Mouse (Mus musculus): Measurements from ENCODE around the gene Smurf1. TPM values are rescaled to one million over a fixed set of nuclear protein-coding genes. Genes with fewer than 3 reads are reported as not detected.

The Smurf1 gene
- polyA plus RNA-seq, 1 experiment from 2014 or later = 21.3 TPM

- no peak for DNase-seq (ENCODE audit: low spot score)
- H3K27ac ChIP-seq (ENCODE audit: low read depth, low read length) = no peak overlapping the region
- no peaks in the 10 kb centered on the region for H3K27me3 ChIP-seq (ENCODE audit: control insufficient read depth, insufficient read depth, low read length)
- no peak overlapping the region for H3K4me2 ChIP-seq (ENCODE audit: low read depth)
- H3K4me3 ChIP-seq (ENCODE audit: low read depth, low read length) = no peak overlapping the region
- peaks cover 13% of the 10 kb centered on the region for H3K36me3 ChIP-seq (ENCODE audit: control insufficient read depth, insufficient read depth, low read length)
- no peak for ATAC-seq (ENCODE audit: insufficient read depth, low FRiP score, low TSS enrichment)
- no peak overlapping the region for H3K9ac ChIP-seq (ENCODE audit: low read length)
- 89% methylated on average over 14 of the region's 14 CpGs for WGBS
- H3K9me3 ChIP-seq (ENCODE audit: control insufficient read depth, low read length) = no peaks in the 10 kb centered on the region
- H3K4me1 ChIP-seq (ENCODE audit: control insufficient read depth, insufficient read depth, low read length) = no peaks in the 10 kb centered on the region
Measured at GRCm38 (mm10) chr5:144881670-144882399, 83.8 kb downstream of the Smurf1 start.

DNA sequence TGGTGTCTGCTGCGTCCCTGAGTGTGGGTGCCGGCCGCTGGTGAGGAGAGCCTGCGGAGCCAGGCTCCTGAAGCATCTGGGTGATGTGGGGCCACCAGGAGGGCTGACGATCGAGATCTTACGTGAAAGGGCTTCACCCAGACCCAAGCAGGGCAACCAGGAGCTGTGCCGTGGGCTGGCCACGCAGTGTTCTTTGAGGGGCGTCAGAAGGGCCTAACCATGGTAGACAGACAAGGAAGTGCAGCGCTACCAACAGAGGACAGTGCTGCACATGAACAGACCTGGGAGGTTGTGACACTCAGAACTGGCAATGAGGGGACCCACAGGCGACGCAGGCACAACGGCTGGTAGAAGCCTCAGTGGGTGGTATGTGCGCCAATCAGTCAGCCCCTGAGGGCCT, 88.6 kb downstream of the Smurf1 start:
- Histone ChIP-seq H3K27me3 (ENCODE audit: control insufficient read depth, insufficient read depth, low read length) (no peaks in the 10 kb centered on the region), H3K4me3 (ENCODE audit: low read depth, low read length) (no peak overlapping the region)

GRCm38 (mm10) chr5:144875892-144876291, 89.8 kb downstream of the Smurf1 start:
- DNase-seq (ENCODE audit: low spot score) (peak; percentile 73), ATAC-seq (ENCODE audit: insufficient read depth, low FRiP score, low TSS enrichment) (peak; percentile 55; the same call in 1 of the 2 replicates)
- H3K27ac ChIP-seq (ENCODE audit: low read depth, low read length) = no peak overlapping the region
- no peak overlapping the region for H3K9ac ChIP-seq (ENCODE audit: low read length)
- peaks cover 2% of the 10 kb centered on the region; the same call in 1 of the 2 replicates for H3K36me3 ChIP-seq (ENCODE audit: control insufficient read depth, insufficient read depth, low read length)
- no peak overlapping the region for H3K4me2 ChIP-seq (ENCODE audit: low read depth)
- no peaks in the 10 kb centered on the region for H3K27me3 ChIP-seq (ENCODE audit: control insufficient read depth, insufficient read depth, low read length)
- H3K4me3 ChIP-seq (ENCODE audit: low read depth, low read length) = no peak overlapping the region
- no peaks in the 10 kb centered on the region for H3K9me3 ChIP-seq (ENCODE audit: control insufficient read depth, low read length)
- WGBS = 24% methylated on average over 13 of the region's 13 CpGs
- no peaks in the 10 kb centered on the region for H3K4me1 ChIP-seq (ENCODE audit: control insufficient read depth, insufficient read depth, low read length)

More for the DNA sequence above, 88.6 kb downstream of the Smurf1 start:
- H3K4me1 ChIP-seq (ENCODE audit: control insufficient read depth, insufficient read depth, low read length) = no peaks in the 10 kb centered on the region
- no peaks in the 10 kb centered on the region for H3K9me3 ChIP-seq (ENCODE audit: control insufficient read depth, low read length)
- ATAC-seq (ENCODE audit: insufficient read depth, low FRiP score, low TSS enrichment) = no peak
- 92% methylated on average over 15 of the region's 15 CpGs for WGBS
- peaks cover 2% of the 10 kb centered on the region; the same call in 1 of the 2 replicates for H3K36me3 ChIP-seq (ENCODE audit: control insufficient read depth, insufficient read depth, low read length)
- no peak overlapping the region for H3K4me2 ChIP-seq (ENCODE audit: low read depth)
- no peak for DNase-seq (ENCODE audit: low spot score)
- H3K9ac ChIP-seq (ENCODE audit: low read length) = no peak overlapping the region
- no peak overlapping the region for H3K27ac ChIP-seq (ENCODE audit: low read depth, low read length)

- Histone ChIP-seq H3K9me3 (ENCODE audit: control insufficient read depth, low read length) (no peaks in the 10 kb centered on the region), H3K4me3 (ENCODE audit: low read depth, low read length) (no peak overlapping the region), H3K36me3 (ENCODE audit: control insufficient read depth, insufficient read depth, low read length) (peaks cover 2% of the 10 kb centered on the region; the same call in 1 of the 2 replicates), H3K27me3 (ENCODE audit: control insufficient read depth, insufficient read depth, low read length) (no peaks in the 10 kb centered on the region), H3K4me2 (ENCODE audit: low read depth) (no peak overlapping the region), H3K4me1 (ENCODE audit: control insufficient read depth, insufficient read depth, low read length) (no peaks in the 10 kb centered on the region), H3K27ac (ENCODE audit: low read depth, low read length) (no peak overlapping the region), H3K9ac (ENCODE audit: low read length) (no peak overlapping the region)
- 81% methylated on average over 6 of the region's 6 CpGs for WGBS
- peak; percentile 31; the same call in 1 of the 2 replicates for ATAC-seq (ENCODE audit: insufficient read depth, low FRiP score, low TSS enrichment)
- no peak for DNase-seq (ENCODE audit: low spot score)
Measured at GRCm38 (mm10) chr5:144875227-144875626, 90.4 kb downstream of the Smurf1 start.

DNA sequence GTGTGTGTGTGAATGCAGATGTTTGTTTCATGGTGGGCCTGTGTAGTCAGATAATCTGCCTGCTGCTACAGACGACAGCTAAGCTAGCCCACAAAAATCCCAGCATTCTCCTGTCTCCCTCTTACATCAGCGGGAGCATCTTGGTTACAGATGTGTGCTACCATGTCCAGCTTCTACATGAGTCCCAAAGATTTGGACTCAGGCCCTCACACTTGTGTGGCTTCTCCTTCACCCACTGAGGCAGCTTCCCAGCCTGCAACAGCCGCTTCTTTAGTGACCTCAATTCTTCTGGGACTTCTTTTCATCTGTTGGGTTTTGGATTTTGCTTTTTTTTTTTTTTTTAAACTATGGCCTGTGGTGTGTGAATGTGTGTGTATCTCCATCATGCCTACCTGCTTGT, 92.8 kb downstream of the Smurf1 start:
- no peaks in the 10 kb centered on the region for H3K9me3 ChIP-seq (ENCODE audit: control insufficient read depth, low read length)
- H3K4me2 ChIP-seq (ENCODE audit: low read depth) = no peak overlapping the region
- H3K27ac ChIP-seq (ENCODE audit: low read depth, low read length) = no peak overlapping the region
- H3K27me3 ChIP-seq (ENCODE audit: control insufficient read depth, insufficient read depth, low read length) = no peaks in the 10 kb centered on the region
- DNase-seq (ENCODE audit: low spot score) (no peak), ATAC-seq (ENCODE audit: insufficient read depth, low FRiP score, low TSS enrichment) (no peak)
- no peaks in the 10 kb centered on the region for H3K4me1 ChIP-seq (ENCODE audit: control insufficient read depth, insufficient read depth, low read length)
- H3K9ac ChIP-seq (ENCODE audit: low read length) = no peak overlapping the region
- 75% methylated on average over 3 of the region's 3 CpGs for WGBS
- H3K36me3 ChIP-seq (ENCODE audit: control insufficient read depth, insufficient read depth, low read length) = no peaks in the 10 kb centered on the region; the same call in 1 of the 2 replicates
- no peak overlapping the region for H3K4me3 ChIP-seq (ENCODE audit: low read depth, low read length)

GRCm38 (mm10) chr5:144872326-144872725, 93.3 kb downstream of the Smurf1 start:
- no peak overlapping the region for H3K4me3 ChIP-seq (ENCODE audit: low read depth, low read length)
- no peaks in the 10 kb centered on the region; the same call in 1 of the 2 replicates for H3K36me3 ChIP-seq (ENCODE audit: control insufficient read depth, insufficient read depth, low read length)
- no peak overlapping the region for H3K9ac ChIP-seq (ENCODE audit: low read length)
- DNase-seq (ENCODE audit: low spot score) (no peak), ATAC-seq (ENCODE audit: insufficient read depth, low FRiP score, low TSS enrichment) (no peak)
- WGBS = 65% methylated on average over 5 of the region's 5 CpGs
- no peak overlapping the region for H3K4me2 ChIP-seq (ENCODE audit: low read depth)
- no peak overlapping the region for H3K27ac ChIP-seq (ENCODE audit: low read depth, low read length)
- H3K4me1 ChIP-seq (ENCODE audit: control insufficient read depth, insufficient read depth, low read length) = no peaks in the 10 kb centered on the region
- H3K27me3 ChIP-seq (ENCODE audit: control insufficient read depth, insufficient read depth, low read length) = no peaks in the 10 kb centered on the region
- H3K9me3 ChIP-seq (ENCODE audit: control insufficient read depth, low read length) = no peaks in the 10 kb centered on the region

- Histone ChIP-seq H3K27me3 (ENCODE audit: control insufficient read depth, insufficient read depth, low read length) (no peaks in the 10 kb centered on the region), H3K36me3 (ENCODE audit: control insufficient read depth, insufficient read depth, low read length) (no peaks in the 10 kb centered on the region), H3K27ac (ENCODE audit: low read depth, low read length) (no peak overlapping the region), H3K4me1 (ENCODE audit: control insufficient read depth, insufficient read depth, low read length) (no peaks in the 10 kb centered on the region), H3K9me3 (ENCODE audit: control insufficient read depth, low read length) (no peaks in the 10 kb centered on the region), H3K4me2 (ENCODE audit: low read depth) (no peak overlapping the region), H3K4me3 (ENCODE audit: low read depth, low read length) (no peak overlapping the region), H3K9ac (ENCODE audit: low read length) (no peak overlapping the region)
- DNase-seq (ENCODE audit: low spot score) (no peak), ATAC-seq (ENCODE audit: insufficient read depth, low FRiP score, low TSS enrichment) (no peak)
- WGBS = 94% methylated on average over 1 of the region's 1 CpGs
Measured at GRCm38 (mm10) chr5:144871775-144872174, 93.9 kb downstream of the Smurf1 start.

GRCm38 (mm10) chr5:144870782-144871181, 94.9 kb downstream of the Smurf1 start:
- no peaks in the 10 kb centered on the region for H3K36me3 ChIP-seq (ENCODE audit: control insufficient read depth, insufficient read depth, low read length)
- H3K9me3 ChIP-seq (ENCODE audit: control insufficient read depth, low read length) = no peaks in the 10 kb centered on the region
- no peak overlapping the region for H3K9ac ChIP-seq (ENCODE audit: low read length)
- no peak overlapping the region for H3K27ac ChIP-seq (ENCODE audit: low read depth, low read length)
- no peaks in the 10 kb centered on the region for H3K4me1 ChIP-seq (ENCODE audit: control insufficient read depth, insufficient read depth, low read length)
- DNase-seq (ENCODE audit: low spot score) (no peak), ATAC-seq (ENCODE audit: insufficient read depth, low FRiP score, low TSS enrichment) (no peak)
- no peaks in the 10 kb centered on the region for H3K27me3 ChIP-seq (ENCODE audit: control insufficient read depth, insufficient read depth, low read length)
- whole genome bisulfite sequencing = 82% methylated on average over 7 of the region's 7 CpGs
- H3K4me3 ChIP-seq (ENCODE audit: low read depth, low read length) = no peak overlapping the region
- no peak overlapping the region for H3K4me2 ChIP-seq (ENCODE audit: low read depth)

DNA sequence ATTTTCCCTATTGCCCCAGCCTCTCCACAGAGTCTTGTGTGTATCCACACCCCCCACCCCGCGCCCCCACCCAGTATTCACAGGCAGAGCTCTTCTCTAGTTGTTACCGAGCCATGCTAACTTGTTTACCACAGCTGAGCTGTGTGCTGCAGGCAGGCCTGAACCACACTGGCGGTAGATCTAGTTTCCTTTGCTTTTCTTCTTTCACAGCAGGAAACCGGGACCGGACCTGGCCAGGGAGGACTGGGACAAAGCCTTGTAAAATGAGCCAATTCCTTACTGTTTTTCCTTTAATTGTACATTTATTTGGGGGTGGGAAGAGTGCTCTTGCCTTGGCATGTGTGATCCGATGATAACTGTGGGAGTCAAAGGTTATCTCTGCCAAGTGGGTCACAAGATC, 96.2 kb downstream of the Smurf1 start:
- DNase-seq (ENCODE audit: low spot score) = no peak
- Histone ChIP-seq H3K4me1 (ENCODE audit: control insufficient read depth, insufficient read depth, low read length) (no peaks in the 10 kb centered on the region), H3K9me3 (ENCODE audit: control insufficient read depth, low read length) (no peaks in the 10 kb centered on the region), H3K36me3 (ENCODE audit: control insufficient read depth, insufficient read depth, low read length) (no peaks in the 10 kb centered on the region), H3K27me3 (ENCODE audit: control insufficient read depth, insufficient read depth, low read length) (no peaks in the 10 kb centered on the region), H3K4me2 (ENCODE audit: low read depth) (no peak overlapping the region), H3K9ac (ENCODE audit: low read length) (no peak overlapping the region), H3K4me3 (ENCODE audit: low read depth, low read length) (no peak overlapping the region), H3K27ac (ENCODE audit: low read depth, low read length) (no peak overlapping the region)
- 70% methylated on average over 7 of the region's 7 CpGs for WGBS
- no peak for ATAC-seq (ENCODE audit: insufficient read depth, low FRiP score, low TSS enrichment)
